Mouse (Mus musculus) hindbrain, embryonic 16.5 days (tissue): ENCODE data around the gene Slc9a4. TPM values are rescaled to one million over a fixed set of nuclear protein-coding genes. Genes with fewer than 3 reads are reported as not detected.
A peak's percentile ranks its signal among the peaks of the same experiment; 100 is the strongest.

ENCODE experiments used
- ATAC-seq: fragments of 200-750 bp; cut with Nextera tagmentation; 2 replicates; pipeline ENCODE4 v1.8.0; 2017; ENCODE audit warnings: moderate TSS enrichment, moderate library complexity
- H3K27ac ChIP-seq: fragments of 300-500 bp; sonication (generic); 2 replicates; pipeline ENCODE4 v1.5.1; 2014; ENCODE audit warnings: low read depth, mild to moderate bottlenecking, control low read depth, low read length, moderate library complexity
- H3K27me3 ChIP-seq: fragments of 300-500 bp; sonication (generic); replicated peaks from 2 replicates; pipeline ENCODE4 v1.6.1; 2014; ENCODE audit warnings: low read length; ENCODE audit not compliant: control insufficient read depth, insufficient read depth
- H3K36me3 ChIP-seq: fragments of 300-500 bp; sonication (generic); 2 replicates; pipeline ENCODE4 v1.6.1; 2014; ENCODE audit warnings: mild to moderate bottlenecking, low read length, moderate library complexity, mixed read lengths; ENCODE audit not compliant: control insufficient read depth, insufficient read depth
- H3K4me1 ChIP-seq: fragments of 300-500 bp; sonication (generic); 2 replicates; pipeline ENCODE4 v1.6.1; 2014; ENCODE audit warnings: low read depth, low read length; ENCODE audit not compliant: control insufficient read depth, insufficient read depth
- H3K4me2 ChIP-seq: fragments of 300-500 bp; sonication (generic); 2 replicates; pipeline ENCODE4 v1.6.1; 2014; ENCODE audit warnings: mild to moderate bottlenecking, low read length, control low read depth, moderate library complexity
- H3K4me3 ChIP-seq: fragments of 300-500 bp; sonication (generic); 2 replicates; pipeline ENCODE4 v1.5.1; 2014; ENCODE audit warnings: mild to moderate bottlenecking, low read length, control low read depth, moderate library complexity
- H3K9ac ChIP-seq: fragments of 300-500 bp; sonication (generic); 2 replicates; pipeline ENCODE4 v1.6.1; 2014; ENCODE audit warnings: low read depth, mild to moderate bottlenecking, control low read depth, low read length, moderate library complexity
- H3K9me3 ChIP-seq: fragments of 300-500 bp; sonication (generic); 2 replicates; pipeline ENCODE4 v1.6.1; 2014; ENCODE audit warnings: mild to moderate bottlenecking, low read length, moderate library complexity; ENCODE audit not compliant: control insufficient read depth
- WGBS: fragments of 180-500 bp; shearing (Covaris S2); extraction: QIAGEN DNeasy Blood & Tissue Kit; methylation state at CpG from one replicate; pipeline ENCODE4 v1.1.7; 2014; 5-methylcytosine and 5-hydroxymethylcytosine counted together
- polyA plus RNA-seq: library from polyadenylated mRNA; unstranded; fragments of >200 nt; fragmentation: Nextera tagmentation; extraction: Ambion mirVana; gene quantifications from 2 replicates; pipeline ENCODE4 v1.2.1, GENCODE M21; 2015

Slc9a4 gene
- 0.24 TPM in 1 of 2 replicates, not detected in the other for polyA plus RNA-seq

GRCm38 (mm10) chr1:40579784-40580183 is at the start of gene Slc9a4:
Gene Slc9a4 (plus strand): TSS chr1:40580081.
- Histone ChIP-seq H3K27ac (no peak within 1 kb of the TSS), H3K9ac (no peak within 1 kb of the TSS), H3K4me1 (no peaks in the 10 kb centered on the region), H3K27me3 (no peaks in the 10 kb centered on the region), H3K36me3 (no peaks in the 10 kb centered on the region), H3K4me2 (peak within 1 kb of the TSS; percentile 51), H3K9me3 (no peaks in the 10 kb centered on the region), H3K4me3 (peak within 1 kb of the TSS; percentile 17; the same call in 1 of the 2 replicates)
- 15% methylated on average over 7 of the region's 7 CpGs for WGBS
- no peak for ATAC-seq

- Histone ChIP-seq H3K4me1 (no peaks in the 10 kb centered on the region), H3K27ac (no peak overlapping the region), H3K4me2 (no peak overlapping the region), H3K4me3 (no peak overlapping the region), H3K9me3 (no peaks in the 10 kb centered on the region), H3K36me3 (no peaks in the 10 kb centered on the region), H3K9ac (no peak overlapping the region), H3K27me3 (no peaks in the 10 kb centered on the region)
- WGBS = 85% methylated on average over 5 of the region's 5 CpGs
- no peak for ATAC-seq
These were observed 42.3 kb upstream of the Slc9a4 start for GRCm38 (mm10) chr1:40537577-40537976.

- WGBS = 0% methylated on average over 2 of the region's 2 CpGs
- no peaks in the 10 kb centered on the region for H3K9me3 ChIP-seq
- no peak overlapping the region for H3K9ac ChIP-seq
- H3K27me3 ChIP-seq = no peaks in the 10 kb centered on the region
- 0 out of 2 replicates have a peak, but pooled peaks have one; percentile 27 for ATAC-seq
- peaks cover 5% of the 10 kb centered on the region; the same call in 1 of the 2 replicates for H3K4me1 ChIP-seq
- H3K4me2 ChIP-seq = no peak overlapping the region
- H3K27ac ChIP-seq = no peak overlapping the region
- no peaks in the 10 kb centered on the region for H3K36me3 ChIP-seq
- H3K4me3 ChIP-seq = no peak overlapping the region
These were observed 35.2 kb upstream of the Slc9a4 start for GRCm38 (mm10) chr1:40544650-40545049.

GRCm38 (mm10) chr1:40546645-40547044 is 33.2 kb upstream of the Slc9a4 start:
- Histone ChIP-seq H3K27ac (no peak overlapping the region), H3K9ac (no peak overlapping the region), H3K4me3 (no peak overlapping the region), H3K27me3 (no peaks in the 10 kb centered on the region), H3K9me3 (no peaks in the 10 kb centered on the region), H3K4me2 (no peak overlapping the region), H3K36me3 (no peaks in the 10 kb centered on the region), H3K4me1 (peaks cover 5% of the 10 kb centered on the region; the same call in 1 of the 2 replicates)
- 71% methylated on average over 4 of the region's 4 CpGs for WGBS
- ATAC-seq = 0 out of 2 replicates have a peak, but pooled peaks have one; percentile 11

GRCm38 (mm10) chr1:40547064-40547572 is 32.8 kb upstream of the Slc9a4 start:
- ATAC-seq = peak; percentile 69
- Histone ChIP-seq H3K27ac (no peak overlapping the region), H3K4me1 (peaks cover 5% of the 10 kb centered on the region; the same call in 1 of the 2 replicates), H3K27me3 (no peaks in the 10 kb centered on the region), H3K4me2 (peak overlapping the region; percentile 20), H3K36me3 (no peaks in the 10 kb centered on the region), H3K9ac (no peak overlapping the region), H3K9me3 (no peaks in the 10 kb centered on the region), H3K4me3 (no peak overlapping the region)
- WGBS = 48% methylated on average over 11 of the region's 11 CpGs

- ATAC-seq = no peak
- H3K27ac ChIP-seq = no peak overlapping the region
- no peaks in the 10 kb centered on the region for H3K36me3 ChIP-seq
- no peaks in the 10 kb centered on the region for H3K9me3 ChIP-seq
- no peak overlapping the region for H3K9ac ChIP-seq
- 28% methylated on average over 10 of the region's 10 CpGs for WGBS
- H3K4me3 ChIP-seq = no peak overlapping the region
- peaks cover 5% of the 10 kb centered on the region; the same call in 1 of the 2 replicates for H3K4me1 ChIP-seq
- H3K4me2 ChIP-seq = peak overlapping the region; percentile 20
- no peaks in the 10 kb centered on the region for H3K27me3 ChIP-seq
These were observed 32.1 kb upstream of the Slc9a4 start for GRCm38 (mm10) chr1:40547762-40548161.

GRCm38 (mm10) chr1:40569374-40569773 is 10.5 kb upstream of the Slc9a4 start:
- ATAC-seq = no peak
- H3K27me3 ChIP-seq = no peaks in the 10 kb centered on the region
- no peaks in the 10 kb centered on the region for H3K4me1 ChIP-seq
- no peak overlapping the region for H3K9ac ChIP-seq
- no peaks in the 10 kb centered on the region for H3K9me3 ChIP-seq
- H3K36me3 ChIP-seq = no peaks in the 10 kb centered on the region
- no peak overlapping the region for H3K4me3 ChIP-seq
- H3K27ac ChIP-seq = no peak overlapping the region
- WGBS = 86% methylated on average over 4 of the region's 4 CpGs
- H3K4me2 ChIP-seq = no peak overlapping the region

- 73% methylated on average over 14 of the region's 14 CpGs for WGBS
- no peaks in the 10 kb centered on the region for H3K27me3 ChIP-seq
- no peak overlapping the region for H3K27ac ChIP-seq
- no peak for ATAC-seq
- no peaks in the 10 kb centered on the region for H3K36me3 ChIP-seq
- no peak overlapping the region for H3K9ac ChIP-seq
- H3K9me3 ChIP-seq = no peaks in the 10 kb centered on the region
- H3K4me1 ChIP-seq = no peaks in the 10 kb centered on the region
- H3K4me2 ChIP-seq = peak overlapping the region; percentile 51
- H3K4me3 ChIP-seq = no peak overlapping the region; the same call in 1 of the 2 replicates
These were observed 388 bp downstream of the Slc9a4 start for GRCm38 (mm10) chr1:40580269-40580668.

GRCm38 (mm10) chr1:40586776-40587175 is 6.9 kb downstream of the Slc9a4 start:
- H3K4me1 ChIP-seq = no peaks in the 10 kb centered on the region
- no peaks in the 10 kb centered on the region for H3K9me3 ChIP-seq
- 77% methylated on average over 5 of the region's 5 CpGs for WGBS
- no peak for ATAC-seq
- H3K27me3 ChIP-seq = no peaks in the 10 kb centered on the region
- H3K27ac ChIP-seq = no peak overlapping the region
- H3K4me2 ChIP-seq = no peak overlapping the region
- no peak overlapping the region for H3K9ac ChIP-seq
- no peaks in the 10 kb centered on the region for H3K36me3 ChIP-seq
- H3K4me3 ChIP-seq = no peak overlapping the region
